Mouse (Mus musculus) MEL (cell line): ENCODE measurements around the gene Gata3. TPM values are rescaled to one million over a fixed set of nuclear protein-coding genes. Genes with fewer than 3 reads are reported as not detected.

Experiments used
- DNase-seq: peaks from one replicate; pipeline ENCODE4 v3.0.0; 2011; ENCODE audit warnings: low read depth, low spot score
- H3K27ac ChIP-seq: 2 replicates; pipeline ENCODE4 v1.5.1; 2012; ENCODE audit warnings: low read depth, mild to moderate bottlenecking, control low read depth, low read length, moderate library complexity; ENCODE audit not compliant: control insufficient read depth
- H3K27me3 ChIP-seq, 2 experiments: fragments of 150-350 bp in 1 of 2; sonication (generic) in 1 of 2; 2 replicates each; pipeline ENCODE4 v1.6.1; 2012; ENCODE audit warnings: low read length in 2 of 2, mild to moderate bottlenecking in 2 of 2, improper control_type of control experiment in 1 of 2, moderate library complexity in 1 of 2; ENCODE audit not compliant: insufficient read depth in 2 of 2, control insufficient read depth in 1 of 2
- H3K36me3 ChIP-seq, 2 experiments: 2 replicates each; pipeline ENCODE4 v1.6.1; 2012 to 2014; ENCODE audit warnings: low read length in 2 of 2, improper control_type of control experiment in 1 of 2, inconsistent platforms in 1 of 2, mild to moderate bottlenecking in 1 of 2; ENCODE audit not compliant: insufficient read depth in 2 of 2, control insufficient read depth in 1 of 2
- H3K4me1 ChIP-seq, 2 experiments: fragments of 150-350 bp in 1 of 2; sonication (generic) in 1 of 2; 2 replicates each; pipeline ENCODE4 v1.6.1; 2012; ENCODE audit warnings: low read length in 2 of 2, improper control_type of control experiment in 1 of 2, mild to moderate bottlenecking in 1 of 2; ENCODE audit not compliant: insufficient read depth in 2 of 2, control insufficient read depth in 1 of 2
- H3K4me3 ChIP-seq, 2 experiments: fragments of 150-350 bp in 1 of 2; sonication (generic) in 1 of 2; 2 replicates each; pipeline ENCODE4 v1.5.1; 2012; ENCODE audit warnings: low read depth in 2 of 2, low read length in 2 of 2, mild to moderate bottlenecking in 2 of 2, moderate library complexity in 2 of 2, control low read depth in 1 of 2, improper control_type of control experiment in 1 of 2; ENCODE audit not compliant: control insufficient read depth in 1 of 2, insufficient read depth in 1 of 2
- H3K79me2 ChIP-seq: 2 replicates; pipeline ENCODE4 v1.6.1; 2012; ENCODE audit warnings: mild to moderate bottlenecking, low read length, moderate library complexity; ENCODE audit not compliant: control insufficient read depth, poor library complexity, insufficient read depth
- H3K9ac ChIP-seq: 2 replicates; pipeline ENCODE4 v1.6.1; 2012; ENCODE audit warnings: low read depth, mild to moderate bottlenecking, control low read depth, low read length, moderate library complexity; ENCODE audit not compliant: control insufficient read depth, poor library complexity, severe bottlenecking
- H3K9me3 ChIP-seq: fragments of 150-350 bp; sonication (generic); replicated peaks from 2 replicates; pipeline ENCODE4 v1.6.1; 2012; ENCODE audit warnings: mild to moderate bottlenecking, low read length, improper control_type of control experiment, moderate library complexity; ENCODE audit not compliant: insufficient read depth
- CHD2 ChIP-seq: IDR thresholded peaks from 2 replicates; pipeline ENCODE4 v1.6.1; 2011; ENCODE audit warnings: low read length, improper control_type of control experiment
- E2F4 ChIP-seq: IDR thresholded peaks from 2 replicates; pipeline ENCODE4 v1.6.1; 2011; ENCODE audit warnings: low read depth, low read length, improper control_type of control experiment, borderline replicate concordance
- EP300 ChIP-seq, 2 experiments: IDR thresholded peaks; 2 replicates each; pipeline ENCODE4 v1.6.1; 2011; ENCODE audit warnings: improper control_type of control experiment in 2 of 2, low read length in 2 of 2, low read depth in 1 of 2, mild to moderate bottlenecking in 1 of 2
- ETS1 ChIP-seq: IDR thresholded peaks from 2 replicates; pipeline ENCODE4 v1.6.1; 2012; ENCODE audit warnings: low read depth, mild to moderate bottlenecking, inconsistent platforms, low read length, improper control_type of control experiment, moderate library complexity
- GABPA ChIP-seq: IDR thresholded peaks from 2 replicates; pipeline ENCODE4 v1.6.1; 2012; ENCODE audit warnings: low read depth, mild to moderate bottlenecking, inconsistent platforms, low read length, improper control_type of control experiment, moderate library complexity
- KAT2A ChIP-seq: conservative IDR thresholded peaks from 2 replicates; pipeline ENCODE4 v1.6.1; 2012; ENCODE audit warnings: low read depth, low read length, improper control_type of control experiment, inconsistent platforms
- MAX ChIP-seq: IDR thresholded peaks from 2 replicates; pipeline ENCODE4 v1.6.1; 2011; ENCODE audit warnings: low read length, improper control_type of control experiment
- MXI1 ChIP-seq: IDR thresholded peaks from 2 replicates; pipeline ENCODE4 v1.6.1; 2011; ENCODE audit warnings: mild to moderate bottlenecking, low read depth, low read length, improper control_type of control experiment
- MYB ChIP-seq: IDR thresholded peaks from 2 replicates; pipeline ENCODE4 v1.6.1; 2011; ENCODE audit warnings: mild to moderate bottlenecking, low read depth, low read length, improper control_type of control experiment
- NELFE ChIP-seq: IDR thresholded peaks from 2 replicates; pipeline ENCODE4 v1.6.1; 2011; ENCODE audit warnings: low read depth, low read length, improper control_type of control experiment
- NRF1 ChIP-seq: IDR thresholded peaks from 2 replicates; pipeline ENCODE4 v1.6.1; 2014; ENCODE audit warnings: low read depth, mild to moderate bottlenecking, inconsistent platforms, low read length, improper control_type of control experiment, moderate library complexity; ENCODE audit not compliant: poor library complexity, insufficient read depth, severe bottlenecking
- RCOR1 ChIP-seq: IDR thresholded peaks from 2 replicates; pipeline ENCODE4 v1.6.1; 2012; ENCODE audit warnings: low read depth, mild to moderate bottlenecking, inconsistent platforms, low read length, improper control_type of control experiment
- TBP ChIP-seq: IDR thresholded peaks from 2 replicates; pipeline ENCODE4 v1.8.0; 2011; ENCODE audit warnings: low read depth, low read length, improper control_type of control experiment
- TCF12 ChIP-seq: IDR thresholded peaks from 2 replicates; pipeline ENCODE4 v1.6.1; 2014; ENCODE audit warnings: low read depth, mild to moderate bottlenecking, inconsistent platforms, low read length, improper control_type of control experiment, moderate library complexity
- UBTF ChIP-seq: IDR thresholded peaks from 2 replicates; pipeline ENCODE4 v1.6.1; 2012; ENCODE audit warnings: low read depth, mild to moderate bottlenecking, inconsistent platforms, low read length, improper control_type of control experiment, moderate library complexity, borderline replicate concordance; ENCODE audit not compliant: insufficient read depth
- ZC3H11A ChIP-seq: IDR thresholded peaks from 2 replicates; pipeline ENCODE4 v1.6.1; 2012; ENCODE audit warnings: low read depth, mild to moderate bottlenecking, inconsistent platforms, low read length, improper control_type of control experiment
- ZKSCAN1 ChIP-seq: IDR thresholded peaks from 2 replicates; pipeline ENCODE4 v1.6.1; 2012; ENCODE audit warnings: low read depth, mild to moderate bottlenecking, inconsistent platforms, low read length, improper control_type of control experiment, moderate library complexity
- ZMIZ1 ChIP-seq: IDR thresholded peaks from 2 replicates; pipeline ENCODE4 v1.6.1; 2012; ENCODE audit warnings: low read depth, mild to moderate bottlenecking, inconsistent platforms, low read length, improper control_type of control experiment, moderate library complexity
- polyA plus RNA-seq, 2 experiments: library from polyadenylated mRNA; stranded (reverse) in 1 of 2; unstranded in 1 of 2; fragments of >175 nt in 1 of 2; fragments of >200 nt in 1 of 2; gene quantifications; 2 replicates each; pipeline versions ENCODE4 v1.2.1 to v1.2.4; 2012; ENCODE audit warnings: low replicate concordance in 2 of 2, low read depth in 1 of 2; ENCODE audit not compliant: insufficient read length in 2 of 2, insufficient read depth in 1 of 2, missing spikeins in 1 of 2
- total RNA-seq: library from RNA; depleted of rRNA; stranded (reverse); fragments of 300-350 nt; gene quantifications from 2 replicates; pipeline ENCODE4 v1.2.3, GENCODE M21; 2012

The Gata3 gene
- total and polyA plus RNA-seq, 3 experiments: 0.12 to 2.0 TPM; not detected in 1

DNA sequence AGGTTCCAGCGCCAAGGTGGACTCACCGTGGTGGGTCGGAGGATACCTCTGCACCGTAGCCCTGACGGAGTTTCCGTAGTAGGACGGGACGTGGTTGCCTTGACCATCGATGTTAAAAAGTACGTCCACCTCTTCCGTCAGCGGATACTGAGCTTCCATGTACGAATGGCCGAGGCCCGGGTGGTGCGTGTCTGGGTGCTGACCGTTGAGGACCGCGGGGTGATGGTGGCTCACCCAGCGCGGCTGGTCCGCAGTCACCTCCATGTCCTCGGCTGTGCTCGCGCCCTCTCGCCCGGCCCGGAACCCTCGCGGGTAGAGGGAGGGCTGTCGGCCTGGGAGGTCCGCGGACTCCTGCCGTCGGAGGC is 12.5 kb downstream of the Gata3 start:
- TF ChIP-seq NRF1 (no peak), E2F4 (no peak), UBTF (no peak), RCOR1 (no peak), KAT2A (no peak), ETS1 (no peak), TBP (no peak), ZKSCAN1 (no peak), NELFE (no peak), EP300 (IDR thresholded peaks at IDR 0.05; ENCODE audit: low read depth in 1 of 2, low read length in 2 of 2) (no peak), TCF12 (no peak), GABPA (no peak), ZMIZ1 (no peak), CHD2 (no peak), MYB (no peak), MXI1 (no peak)
- Histone ChIP-seq H3K79me2 (no peaks in the 10 kb centered on the region; the same call in 1 of the 2 replicates), H3K27ac (no peak overlapping the region), H3K9me3 (no peaks in the 10 kb centered on the region), H3K4me1 (no peaks in the 10 kb centered on the region; a peak in 1 of 4 replicates), H3K9ac (no peak overlapping the region), H3K36me3 (no peaks in the 10 kb centered on the region), H3K4me3 (no peak overlapping the region), H3K27me3 (no peaks in the 10 kb centered on the region)
- DNase-seq: no peak

DNA sequence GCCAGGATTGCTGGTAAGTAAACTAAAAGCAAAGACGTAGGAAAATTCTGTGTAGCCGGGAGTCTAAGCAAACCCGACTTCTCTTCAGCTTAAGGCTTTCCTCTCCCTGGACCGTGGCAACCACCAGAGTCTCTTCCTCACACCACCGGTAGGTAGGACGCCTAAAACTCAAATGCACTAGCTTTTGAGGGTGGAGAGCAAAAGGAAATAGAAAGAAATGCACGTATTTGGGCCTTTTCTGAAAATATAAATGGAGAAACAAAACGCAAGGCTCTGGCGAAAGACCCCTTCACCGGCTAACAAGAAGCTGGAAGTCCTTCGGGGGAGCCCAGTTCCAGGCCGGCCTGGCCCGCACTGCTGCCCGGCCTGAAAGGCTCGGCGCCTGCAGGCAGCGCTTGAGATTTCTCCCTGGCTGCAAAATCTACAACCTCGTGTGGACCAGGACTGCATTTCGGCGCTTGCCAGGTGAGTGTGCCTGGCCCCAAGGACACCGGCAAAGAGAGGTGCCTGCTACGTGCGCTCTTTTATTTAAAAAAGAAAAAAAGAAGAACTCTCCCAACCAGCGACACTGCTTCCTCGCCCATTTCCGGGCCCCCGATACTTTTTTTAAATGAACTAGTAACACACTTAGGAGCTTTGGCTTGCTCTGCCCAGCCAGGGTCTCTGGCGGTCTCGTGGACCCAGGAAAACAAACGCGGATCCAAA is 13.1 kb downstream of the Gata3 start:
- Histone ChIP-seq H3K4me3 (no peak overlapping the region), H3K27ac (no peak overlapping the region), H3K9ac (no peak overlapping the region)
- no peak for DNase-seq
- no peak for TF ChIP-seq EP300 (IDR thresholded peaks at IDR 0.05; ENCODE audit: low read depth in 1 of 2, low read length in 2 of 2)
- TF ChIP-seq MAX: no peak
- no peak for TF ChIP-seq ZC3H11A
- TF ChIP-seq GABPA: no peak
- TF ChIP-seq, all 39 proteins: peak for 0
- H3K4me1 ChIP-seq: no peaks in the 10 kb centered on the region; a peak in 1 of 4 replicates
- H3K79me2 ChIP-seq: no peaks in the 10 kb centered on the region; the same call in 1 of the 2 replicates
- no peaks in the 10 kb centered on the region for H3K36me3 ChIP-seq
- H3K9me3 ChIP-seq: no peaks in the 10 kb centered on the region
- no peaks in the 10 kb centered on the region for H3K27me3 ChIP-seq
